Mouse (Mus musculus): ENCODE results near the gene Negr1. TPM values are rescaled to one million over a fixed set of nuclear protein-coding genes. Genes with fewer than 3 reads are reported as not detected.
A peak's percentile ranks its signal among the peaks of the same experiment; 100 is the strongest.

The Negr1 gene
- total RNA-seq, 2 experiments from 2014 or later, result 137 to 142 TPM

DNA sequence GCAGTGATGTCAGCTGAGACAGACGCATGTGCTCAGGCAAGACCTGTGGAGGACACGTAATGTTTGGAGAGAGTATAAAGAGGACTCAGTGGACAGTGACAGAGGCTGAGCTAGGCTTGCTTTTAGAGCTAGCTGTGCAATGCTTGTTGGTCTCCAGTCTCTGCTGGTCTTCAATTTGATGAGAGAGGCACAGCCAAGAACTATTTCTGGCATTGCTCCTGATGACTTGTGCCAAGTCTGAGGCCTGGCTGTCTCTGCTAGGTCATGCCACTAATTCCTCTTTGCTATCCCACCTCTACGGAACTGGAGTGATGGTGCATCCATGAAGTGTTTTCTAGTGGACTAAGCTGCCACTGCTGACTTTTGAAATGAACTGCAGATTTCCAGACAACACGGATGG lies 149.1 kb downstream of the Negr1 start:
- DNase-seq (ENCODE audit: low spot score in 2 of 2), result no peak
- no peak overlapping the region for H3K4me3 ChIP-seq
- TF ChIP-seq CTCF (conservative IDR thresholded peaks at IDR 0.05), result no peak
- no peak overlapping the region for H3K27ac ChIP-seq

DNA sequence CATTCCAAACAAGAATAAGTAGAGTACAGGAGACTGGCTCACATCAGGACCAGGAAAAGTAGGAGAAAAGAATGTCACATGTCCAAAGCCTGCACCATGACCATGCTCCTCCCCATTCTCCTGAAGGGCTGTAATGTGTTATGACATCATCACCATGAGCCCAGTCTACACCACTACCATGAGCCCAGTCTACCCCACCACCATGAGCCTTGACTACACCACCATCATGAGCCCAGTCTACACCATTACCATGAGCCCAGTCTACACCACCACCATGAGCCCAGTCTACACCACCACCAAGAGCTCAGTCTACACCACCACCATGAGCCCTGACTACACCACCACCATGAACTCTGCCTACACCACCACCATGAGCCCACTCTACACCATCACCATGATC lies 174.7 kb downstream of the Negr1 start:
- H3K27ac ChIP-seq, result no peak overlapping the region
- no peak for DNase-seq (ENCODE audit: low spot score in 2 of 2)
- TF ChIP-seq CTCF (conservative IDR thresholded peaks at IDR 0.05), result no peak
- H3K4me3 ChIP-seq, result no peak overlapping the region

GRCm38 (mm10) chr3:156739529-156739928 lies 177.9 kb downstream of the Negr1 start:
- H3K27ac ChIP-seq, result no peak overlapping the region
- no peak overlapping the region for H3K4me3 ChIP-seq
- DNase-seq (ENCODE audit: low spot score in 2 of 2), result no peak
- TF ChIP-seq CTCF (conservative IDR thresholded peaks at IDR 0.05), result no peak

- H3K27ac ChIP-seq, result no peak overlapping the region
- TF ChIP-seq CTCF (conservative IDR thresholded peaks at IDR 0.05), result no peak
- H3K4me3 ChIP-seq, result no peak overlapping the region
- no peak for DNase-seq (ENCODE audit: low spot score in 2 of 2)
Measured at GRCm38 (mm10) chr3:156743266-156743665, 181.7 kb downstream of the Negr1 start.

- H3K27ac ChIP-seq, result no peak overlapping the region
- no peak for DNase-seq (ENCODE audit: low spot score in 2 of 2)
- TF ChIP-seq CTCF (conservative IDR thresholded peaks at IDR 0.05), result no peak
- no peak overlapping the region for H3K4me3 ChIP-seq
Measured at GRCm38 (mm10) chr3:156745218-156745770, 183.7 kb downstream of the Negr1 start.

DNA sequence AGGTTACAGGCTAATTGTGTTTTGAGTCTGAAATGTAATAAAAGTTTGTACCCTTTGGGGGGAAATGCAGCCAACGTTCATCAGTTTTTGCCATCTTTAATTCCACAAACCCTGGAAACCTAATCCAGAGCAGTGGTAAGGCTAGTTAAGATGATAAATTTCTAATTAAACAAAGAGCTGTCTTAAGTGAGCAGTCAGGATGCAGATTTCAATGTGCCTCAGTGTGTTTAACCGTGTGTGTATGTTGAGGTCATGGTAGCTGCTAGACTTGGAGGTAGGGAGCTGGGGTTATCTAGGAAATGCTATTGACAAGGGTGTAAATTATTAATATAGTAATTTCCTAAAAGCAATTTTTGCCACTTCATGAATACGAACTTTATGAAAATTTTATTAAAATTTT lies 185.9 kb downstream of the Negr1 start:
- no peak for TF ChIP-seq CTCF (conservative IDR thresholded peaks at IDR 0.05)
- H3K27ac ChIP-seq, result no peak overlapping the region
- H3K4me3 ChIP-seq, result no peak overlapping the region
- no peak for DNase-seq (ENCODE audit: low spot score in 2 of 2)

DNA sequence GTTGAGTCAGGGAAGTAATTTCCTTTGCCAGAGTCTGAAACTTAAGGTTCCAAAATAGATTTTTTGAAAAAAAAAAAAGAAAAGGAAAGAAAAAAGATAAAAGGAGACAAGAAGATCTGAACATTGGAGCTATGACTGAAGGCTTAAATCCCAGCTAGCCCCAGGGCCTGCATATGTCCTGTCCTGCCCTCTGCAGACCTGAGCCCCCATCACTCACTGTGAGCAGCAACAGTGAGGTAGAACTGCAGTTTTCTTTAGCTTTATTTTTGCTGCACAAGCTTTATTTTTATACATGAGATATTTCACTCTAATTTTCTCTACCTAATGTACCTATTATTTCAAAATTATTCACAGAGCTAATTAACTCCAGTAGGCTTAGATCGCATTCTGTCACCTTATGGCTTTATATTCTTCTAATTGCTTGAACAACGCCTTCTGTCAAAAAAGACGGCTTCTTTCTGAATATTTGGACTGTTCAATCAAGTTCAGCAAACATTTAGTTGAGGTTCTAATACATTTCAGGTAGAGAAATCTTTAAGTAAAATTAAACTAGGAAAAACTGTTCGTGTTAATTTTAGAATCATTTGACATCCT lies 192.3 kb downstream of the Negr1 start:
- DNase-seq (ENCODE audit: low spot score in 2 of 2), result no peak
- no peak for TF ChIP-seq CTCF (conservative IDR thresholded peaks at IDR 0.05)
- Histone ChIP-seq H3K27ac (0 out of 2 replicates have a peak overlapping the region, but pooled peaks have one; percentile 24), H3K4me3 (no peak overlapping the region)

DNA sequence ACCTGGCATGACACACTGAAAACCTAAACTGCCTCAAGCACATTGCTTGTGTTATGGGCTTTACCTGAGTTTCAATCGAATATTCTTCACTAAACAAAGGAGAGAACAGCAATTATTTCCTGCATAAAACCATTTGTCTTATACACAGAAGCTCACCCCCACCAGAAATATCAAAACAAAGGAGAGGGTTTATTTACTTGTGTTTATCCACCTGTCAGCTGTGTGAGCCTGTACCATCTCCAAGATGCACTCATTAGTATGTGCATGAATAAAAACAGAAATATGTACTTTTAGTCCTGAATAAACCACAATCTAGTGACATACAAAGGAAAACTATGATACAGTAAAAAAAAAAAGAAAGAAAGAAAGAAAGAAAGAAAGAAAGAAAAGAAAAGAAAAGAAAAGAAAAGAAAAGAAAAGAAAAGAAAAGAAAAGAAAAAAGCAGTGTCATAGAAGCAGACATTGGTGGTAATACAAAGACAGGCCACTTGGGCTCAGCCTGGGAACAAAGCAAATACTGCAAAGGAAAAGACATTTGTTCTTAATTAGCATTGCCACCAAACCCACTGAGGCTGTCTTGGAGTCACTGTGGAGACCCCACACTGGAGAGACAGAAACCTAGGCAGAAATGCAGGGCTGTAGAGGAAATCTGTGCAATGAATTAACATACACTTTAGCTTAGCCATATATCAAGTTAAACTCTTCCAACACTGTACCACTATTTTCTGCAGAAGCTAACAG lies 193.4 kb downstream of the Negr1 start:
- TF ChIP-seq CTCF (conservative IDR thresholded peaks at IDR 0.05), result peak; percentile 64
- no peak for DNase-seq (ENCODE audit: low spot score in 2 of 2)
- Histone ChIP-seq H3K4me3 (no peak overlapping the region), H3K27ac (no peak overlapping the region)

DNA sequence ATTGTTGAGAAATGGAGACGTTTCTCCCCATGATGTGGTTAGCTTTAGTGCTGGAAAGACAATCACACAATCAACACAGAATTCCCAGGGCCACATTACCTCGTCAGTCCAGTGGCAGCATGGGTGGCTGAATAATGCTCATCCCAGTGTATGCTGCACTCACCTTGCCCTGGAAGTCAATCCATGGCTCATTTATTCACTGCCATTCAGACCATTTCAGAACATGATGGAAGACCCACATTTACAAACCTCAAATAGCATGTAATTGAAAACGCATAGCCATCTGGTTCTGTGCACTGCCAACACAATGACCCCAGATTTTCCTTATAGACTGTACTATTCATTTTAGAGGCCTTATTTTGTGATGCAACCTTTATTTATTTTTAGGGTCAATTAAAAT lies 203.4 kb downstream of the Negr1 start:
- H3K27ac ChIP-seq, result no peak overlapping the region
- TF ChIP-seq CTCF (conservative IDR thresholded peaks at IDR 0.05), result no peak
- H3K4me3 ChIP-seq, result no peak overlapping the region
- no peak for DNase-seq (ENCODE audit: low spot score in 2 of 2)

DNA sequence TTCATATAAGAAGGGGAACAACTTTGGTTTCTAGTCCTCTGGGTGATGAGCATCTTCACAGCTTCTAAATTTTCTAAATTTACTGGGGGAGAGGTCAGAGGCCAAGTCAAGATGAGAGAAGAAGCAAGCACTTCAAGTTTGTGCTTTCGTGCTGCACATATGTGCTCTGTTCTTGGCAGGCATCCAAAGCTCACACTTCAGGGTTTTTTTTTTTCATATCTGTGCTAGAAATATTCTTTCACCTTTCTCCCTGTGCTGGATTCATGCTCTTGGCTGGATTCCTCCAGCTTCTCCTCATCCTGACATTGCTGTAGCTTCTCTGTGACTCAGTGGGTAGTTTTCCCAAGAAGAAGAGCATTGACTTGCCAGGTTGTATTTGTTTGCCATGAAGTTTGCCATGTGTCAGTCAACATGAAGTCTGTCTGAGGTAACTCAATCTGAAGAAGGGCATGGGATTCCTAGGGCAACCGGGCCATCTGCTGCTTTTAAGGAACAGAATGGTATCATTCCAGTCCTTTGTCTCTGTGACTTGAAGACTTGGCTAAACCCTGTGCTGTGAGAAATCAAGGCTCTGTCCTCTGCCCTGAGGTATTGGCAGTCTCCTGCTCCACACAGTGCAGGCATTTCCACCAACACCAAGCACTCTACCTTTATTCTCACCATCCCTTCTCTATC lies 204.7 kb downstream of the Negr1 start:
- Histone ChIP-seq H3K27ac (no peak overlapping the region), H3K4me3 (no peak overlapping the region)
- DNase-seq (ENCODE audit: low spot score in 2 of 2), result no peak
- no peak for TF ChIP-seq CTCF (conservative IDR thresholded peaks at IDR 0.05)

DNA sequence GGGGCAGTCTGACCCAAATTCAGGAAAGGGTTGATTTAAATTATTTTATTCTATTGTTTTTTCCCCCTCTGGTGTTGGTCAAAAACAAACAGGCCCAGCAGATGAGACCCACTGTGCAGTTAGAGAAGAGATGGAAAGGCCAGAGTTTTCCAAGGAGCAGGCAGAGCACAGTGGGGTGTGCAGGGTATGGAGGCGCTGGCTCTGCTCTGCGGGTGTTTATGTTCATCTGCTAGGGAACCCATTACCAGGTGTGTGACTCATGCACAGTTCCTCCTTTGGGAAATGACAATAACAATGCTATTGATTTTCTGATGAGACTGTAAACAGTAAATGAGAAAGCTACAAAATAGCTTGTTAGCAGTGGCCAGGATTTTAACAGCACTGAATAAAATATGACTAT lies 210.0 kb downstream of the Negr1 start:
- TF ChIP-seq CTCF (conservative IDR thresholded peaks at IDR 0.05), result no peak
- Histone ChIP-seq H3K27ac (peak overlapping the region; percentile 24; the same call in 1 of the 2 replicates), H3K4me3 (no peak overlapping the region)
- DNase-seq (ENCODE audit: low spot score in 2 of 2), result no peak

DNA sequence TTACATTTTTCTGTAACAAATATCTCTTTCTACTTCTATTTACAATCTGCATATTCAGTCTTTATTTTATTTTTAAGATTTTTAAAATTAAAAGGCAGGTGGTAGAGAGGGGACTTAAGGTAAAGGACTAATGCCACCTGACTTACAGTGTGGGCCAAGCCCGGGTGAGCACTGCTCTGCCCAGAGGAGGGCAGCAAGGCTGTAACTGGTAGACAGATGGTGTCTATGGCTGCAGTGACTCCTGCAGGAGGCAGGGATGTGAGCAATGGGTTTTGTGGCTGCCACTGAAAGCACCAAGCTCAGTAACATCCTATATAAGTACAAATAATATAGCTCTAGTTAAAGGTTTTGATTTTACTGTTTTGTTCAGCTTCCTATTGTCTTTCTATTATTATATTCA lies 210.5 kb downstream of the Negr1 start:
- DNase-seq (ENCODE audit: low spot score in 2 of 2), result no peak
- Histone ChIP-seq H3K4me3 (no peak overlapping the region), H3K27ac (peak overlapping the region; percentile 24; the same call in 1 of the 2 replicates)
- peak; percentile 55 for TF ChIP-seq CTCF (conservative IDR thresholded peaks at IDR 0.05)

- no peak for DNase-seq (ENCODE audit: low spot score in 2 of 2)
- no peak for TF ChIP-seq CTCF (conservative IDR thresholded peaks at IDR 0.05)
- H3K27ac ChIP-seq, result no peak overlapping the region
- H3K4me3 ChIP-seq, result no peak overlapping the region
Measured at GRCm38 (mm10) chr3:156784309-156784852, 222.8 kb downstream of the Negr1 start.
